Mouse (Mus musculus) A20 (cell line): ENCODE results near the gene Pcnt.

Experiments used
- DNase-seq: peaks from one replicate; pipeline ENCODE4 v3.0.0-alpha.2; 2011; ENCODE audit warnings: low read depth, low spot score

The Pcnt gene

DNA sequence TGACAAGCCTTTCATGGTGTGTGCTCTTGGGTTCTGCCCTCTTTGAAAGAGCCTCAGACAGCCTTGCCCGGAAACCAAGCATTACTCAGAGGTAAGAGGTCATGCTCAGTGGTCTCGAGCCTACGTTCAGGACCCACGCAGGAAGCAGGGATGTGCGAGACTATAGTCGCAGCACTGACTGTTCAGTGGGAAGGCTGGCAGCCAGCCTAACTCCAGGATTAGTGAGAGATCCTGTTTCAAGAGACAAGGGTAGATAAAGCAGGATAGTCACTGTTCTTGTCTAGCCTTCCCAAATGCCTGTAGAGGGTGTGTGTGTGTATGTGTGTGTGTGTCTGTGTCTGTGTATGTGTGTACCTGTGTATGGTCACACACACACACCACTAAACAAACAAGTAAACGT lies 126.4 kb downstream of the Pcnt start:
- DNase-seq: no peak

DNA sequence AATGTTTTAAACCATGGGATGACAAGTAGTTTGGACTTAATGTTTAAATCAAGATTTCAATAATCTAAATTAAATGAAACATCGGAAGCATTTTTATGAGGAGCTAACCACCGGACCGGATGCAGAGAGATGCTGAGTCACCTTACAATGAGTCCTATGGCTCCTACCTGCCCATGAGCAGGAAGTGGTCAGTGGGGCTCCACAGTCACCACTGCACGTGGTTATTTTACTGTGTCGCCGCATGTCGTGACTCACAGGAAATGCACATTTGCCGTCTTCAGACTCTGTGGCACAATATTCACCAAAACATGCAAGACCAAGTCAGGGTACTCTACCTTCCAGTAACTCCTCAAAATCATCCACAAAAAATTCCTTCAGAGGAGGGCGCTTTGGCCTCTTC lies 135.8 kb downstream of the Pcnt start:
- DNase-seq: no peak
